Mouse (Mus musculus) myocyte (in vitro differentiated cells): ENCODE results near the gene Kctd21.

Experiments used
- E2F4 ChIP-seq: IDR thresholded peaks from one replicate; pipeline ENCODE4 v1.6.1; 2011; ENCODE audit warnings: mild to moderate bottlenecking, control low read depth, moderate library complexity; ENCODE audit not compliant: insufficient read depth
- MAX ChIP-seq: IDR thresholded peaks from one replicate; pipeline ENCODE4 v1.6.1; 2011; ENCODE audit warnings: low read depth, mild to moderate bottlenecking, control low read depth
- MYOG ChIP-seq, 3 experiments: IDR thresholded peaks; one replicate each; pipeline ENCODE4 v1.6.1; 2011; ENCODE audit warnings: control low read depth in 2 of 3, low read depth in 2 of 3, mild to moderate bottlenecking in 2 of 3; ENCODE audit not compliant: insufficient read length in 2 of 3, control insufficient read depth in 1 of 3, insufficient read depth in 1 of 3
- POLR2A ChIP-seq: IDR thresholded peaks from one replicate; pipeline ENCODE4 v1.6.1; 2011; ENCODE audit warnings: low read depth, mild to moderate bottlenecking, control low read depth, moderate library complexity; ENCODE audit not compliant: insufficient read length
- POLR2AphosphoS2 ChIP-seq: IDR thresholded peaks from one replicate; pipeline ENCODE4 v1.6.1; 2011; ENCODE audit warnings: low read depth, control low read depth; ENCODE audit not compliant: insufficient read length
- SRF ChIP-seq: IDR thresholded peaks from one replicate; pipeline ENCODE4 v1.6.1; 2011; ENCODE audit warnings: low read depth; ENCODE audit not compliant: control insufficient read depth, insufficient read length
- TCF3 ChIP-seq: IDR thresholded peaks from one replicate; pipeline ENCODE4 v1.6.1; 2011; ENCODE audit warnings: low read depth, control low read depth; ENCODE audit not compliant: insufficient read length
- USF1 ChIP-seq: IDR thresholded peaks from one replicate; pipeline ENCODE4 v1.6.1; 2011; ENCODE audit warnings: low read depth, mild to moderate bottlenecking, control low read depth, moderate library complexity

DNA sequence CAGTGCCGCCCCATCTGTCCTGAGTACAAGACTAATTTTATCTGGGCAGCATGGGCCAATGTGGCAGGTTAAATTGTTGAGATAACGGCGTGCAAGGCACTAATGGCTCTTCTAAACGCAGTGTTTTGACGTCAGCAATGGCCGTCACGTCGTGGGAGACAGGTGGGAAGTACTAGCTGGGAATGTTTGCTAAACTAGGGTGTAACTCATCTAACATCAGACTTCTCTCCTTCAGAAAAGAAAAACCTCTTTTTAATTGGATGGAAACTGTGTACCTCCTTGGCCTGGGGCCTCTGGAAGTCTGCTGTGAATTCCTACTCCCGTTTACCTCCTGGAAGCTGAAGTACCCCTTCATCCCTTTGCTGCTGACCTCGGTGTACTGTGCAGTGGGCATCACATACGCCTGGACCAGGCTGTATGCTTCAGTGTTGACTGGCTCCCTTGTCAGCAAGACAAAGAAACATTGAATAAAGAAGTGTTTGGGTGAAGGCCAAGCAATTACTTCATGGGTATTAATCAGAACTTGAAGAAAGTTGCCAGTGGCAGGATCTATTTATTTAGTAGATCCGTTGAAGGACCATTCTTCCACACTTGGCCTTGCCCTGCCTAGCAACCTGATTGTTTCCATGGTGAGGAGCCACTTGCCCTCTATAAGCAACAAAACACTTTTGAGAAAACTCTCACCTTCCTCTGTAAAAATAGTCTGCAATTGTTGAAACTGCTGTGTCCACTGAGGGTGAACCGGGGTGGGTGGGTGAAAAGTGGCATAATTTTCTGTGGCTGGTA, 59.4 kb downstream of the Kctd21 start:
- TF ChIP-seq POLR2AphosphoS2 = no peak
- no peak for TF ChIP-seq POLR2A
- no peak for TF ChIP-seq MYOG (IDR thresholded peaks at IDR 0.05; ENCODE audit: control insufficient read depth in 1 of 3, insufficient read depth in 1 of 3, insufficient read length in 2 of 3, low read depth in 2 of 3)
- no peak for TF ChIP-seq MAX
- TF ChIP-seq SRF = no peak
- TF ChIP-seq USF1 = no peak
- no peak for TF ChIP-seq E2F4
- TF ChIP-seq TCF3 = no peak
